Mouse (Mus musculus): ENCODE measurements around the gene Kif17. TPM values are rescaled to one million over a fixed set of nuclear protein-coding genes. Genes with fewer than 3 reads are reported as not detected.

The Kif17 gene
- polyA plus RNA-seq, 1 experiment: 224 TPM

DNA sequence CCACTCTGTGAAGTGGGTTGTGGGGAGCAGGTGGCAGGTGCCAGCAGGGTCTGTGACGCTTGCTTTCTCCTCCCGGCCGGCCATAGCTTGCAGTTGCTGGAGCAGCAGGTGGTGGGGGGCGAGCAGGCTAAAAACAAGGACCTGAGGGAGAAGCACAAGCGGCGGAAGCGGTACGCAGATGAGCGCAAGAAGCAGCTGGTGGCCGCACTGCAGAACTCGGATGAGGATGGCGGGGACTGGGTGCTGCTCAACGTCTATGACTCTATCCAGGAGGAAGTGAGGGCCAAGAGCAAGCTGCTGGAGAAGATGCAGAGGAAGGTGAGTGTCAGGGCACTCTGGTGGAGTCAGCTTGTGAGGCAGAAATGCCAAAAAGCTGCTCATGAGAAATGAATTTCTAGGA lies 41.8 kb downstream of the Kif17 start:
- Histone ChIP-seq H3K4me3 (ENCODE audit: control insufficient read depth, low read depth, low read length) (no peak overlapping the region), H3K27me3 (ENCODE audit: control insufficient read depth, insufficient read depth, low read length) (no peaks in the 10 kb centered on the region), H3K36me3 (ENCODE audit: control insufficient read depth, insufficient read depth, low read length) (no peaks in the 10 kb centered on the region), H3K27ac (ENCODE audit: control insufficient read depth, insufficient read depth, low read depth, low read length) (no peak overlapping the region), H3K4me1 (ENCODE audit: control insufficient read depth, insufficient read depth, low read length) (no peaks in the 10 kb centered on the region; the same call in 1 of the 2 replicates)
- TF ChIP-seq POLR2A (IDR thresholded peaks at IDR 0.05; ENCODE audit: control insufficient read depth, low read depth, low read length) (no peak), CTCF (IDR thresholded peaks at IDR 0.05; ENCODE audit: control insufficient read depth, insufficient read depth, insufficient replicate concordance, low read depth, low read length) (no peak)

DNA sequence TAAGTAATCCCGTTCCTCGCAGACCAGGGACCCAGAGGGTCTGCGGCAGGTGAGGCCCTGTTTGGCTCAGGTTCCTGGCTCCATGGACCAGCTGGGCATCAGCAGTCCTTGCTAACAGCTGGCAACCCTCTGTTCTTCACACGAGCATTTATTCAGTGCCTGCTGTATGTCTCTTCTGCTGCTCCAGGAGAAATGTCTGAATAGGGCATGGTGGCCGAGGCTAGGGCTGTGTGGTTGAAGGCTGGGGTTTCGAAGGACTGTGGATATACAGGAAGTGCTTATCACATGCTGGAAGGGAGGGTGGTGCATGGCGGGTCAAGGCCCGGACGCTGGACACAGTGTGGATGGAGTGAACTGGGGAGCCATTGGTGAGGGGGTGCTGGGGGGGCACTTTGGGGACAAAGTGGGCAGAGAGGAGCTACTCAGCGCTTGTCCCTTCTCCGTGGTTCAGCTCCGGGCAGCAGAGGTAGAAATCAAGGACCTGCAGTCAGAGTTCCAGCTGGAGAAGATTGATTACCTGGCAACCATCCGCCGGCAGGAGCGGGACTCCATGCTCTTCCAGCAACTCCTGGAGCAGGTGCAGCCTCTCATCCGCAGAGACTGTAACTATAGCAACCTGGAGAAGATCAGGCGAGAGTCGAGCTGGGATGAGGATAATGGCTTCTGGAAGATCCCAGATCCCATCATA lies 43.2 kb downstream of the Kif17 start:
- no peaks in the 10 kb centered on the region for H3K36me3 ChIP-seq (ENCODE audit: control insufficient read depth, insufficient read depth, low read length)
- no peaks in the 10 kb centered on the region for H3K4me1 ChIP-seq (ENCODE audit: control insufficient read depth, insufficient read depth, low read length)
- TF ChIP-seq POLR2A (IDR thresholded peaks at IDR 0.05; ENCODE audit: control insufficient read depth, low read depth, low read length) (no peak), CTCF (IDR thresholded peaks at IDR 0.05; ENCODE audit: control insufficient read depth, insufficient read depth, insufficient replicate concordance, low read depth, low read length) (no peak)
- H3K27ac ChIP-seq (ENCODE audit: control insufficient read depth, insufficient read depth, low read depth, low read length): no peak overlapping the region
- no peaks in the 10 kb centered on the region for H3K27me3 ChIP-seq (ENCODE audit: control insufficient read depth, insufficient read depth, low read length)
- no peak overlapping the region for H3K4me3 ChIP-seq (ENCODE audit: control insufficient read depth, low read depth, low read length)

DNA sequence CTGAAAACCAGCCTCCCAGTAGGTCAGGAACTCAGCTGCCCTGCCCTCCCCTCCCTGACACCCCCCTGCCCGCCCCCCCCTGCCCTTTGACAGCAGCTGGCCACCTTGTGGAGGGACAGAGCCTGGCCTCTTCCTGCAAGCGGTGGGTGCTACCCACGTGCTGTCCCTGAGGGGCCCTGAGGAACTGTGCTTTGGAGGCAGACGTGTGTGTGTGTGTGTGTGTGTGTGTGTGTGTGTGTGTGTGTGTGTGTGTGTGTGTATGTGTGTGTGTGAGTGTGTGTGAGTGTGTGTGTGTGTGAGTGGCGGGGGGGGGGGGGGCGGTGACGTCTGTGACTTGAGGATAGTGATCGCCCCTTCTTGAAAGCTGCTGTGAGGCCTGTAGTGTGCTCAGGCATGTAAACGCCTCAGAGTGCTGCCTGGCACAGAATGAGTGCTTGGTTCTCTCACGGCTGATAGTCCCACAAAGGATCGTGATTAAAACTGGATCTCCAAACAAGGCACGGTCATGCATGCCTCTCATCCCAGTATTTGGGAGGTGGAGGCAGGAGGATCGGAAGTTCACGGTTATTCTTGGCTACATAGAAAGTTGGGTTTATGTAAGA lies 43.8 kb downstream of the Kif17 start:
- no peaks in the 10 kb centered on the region for H3K36me3 ChIP-seq (ENCODE audit: control insufficient read depth, insufficient read depth, low read length)

DNA sequence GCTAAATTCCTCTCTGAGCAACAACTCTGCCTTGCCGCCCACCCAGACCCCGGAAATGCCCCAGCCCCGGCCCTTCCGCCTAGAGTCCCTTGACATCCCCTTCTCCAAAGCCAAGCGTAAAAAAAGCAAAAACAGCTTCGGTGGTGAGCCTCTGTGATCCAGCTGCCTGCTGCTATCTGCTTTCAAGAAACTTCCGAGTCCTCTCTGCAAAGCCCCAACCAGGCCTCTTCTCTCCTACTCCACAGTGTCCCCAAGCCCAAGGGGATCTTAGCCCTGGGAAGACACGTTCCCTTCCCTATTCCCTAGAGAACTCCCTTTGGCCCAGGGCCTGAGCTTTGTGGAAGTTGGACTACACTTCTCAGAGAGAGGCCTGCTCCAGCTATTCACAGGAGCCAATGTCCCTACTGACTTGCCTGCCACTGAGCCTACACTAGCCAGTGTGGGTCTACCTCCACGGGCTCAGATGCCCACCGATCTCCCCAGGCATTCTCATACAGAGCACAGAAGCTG lies 51.1 kb downstream of the Kif17 start:
- Histone ChIP-seq H3K4me3 (ENCODE audit: control insufficient read depth, low read depth, low read length) (no peak overlapping the region), H3K27ac (ENCODE audit: control insufficient read depth, insufficient read depth, low read depth, low read length) (no peak overlapping the region), H3K4me1 (ENCODE audit: control insufficient read depth, insufficient read depth, low read length) (peaks cover 5% of the 10 kb centered on the region), H3K27me3 (ENCODE audit: control insufficient read depth, insufficient read depth, low read length) (no peaks in the 10 kb centered on the region), H3K36me3 (ENCODE audit: control insufficient read depth, insufficient read depth, low read length) (no peaks in the 10 kb centered on the region)
- TF ChIP-seq CTCF (IDR thresholded peaks at IDR 0.05; ENCODE audit: control insufficient read depth, insufficient read depth, insufficient replicate concordance, low read depth, low read length): no peak
- no peak for TF ChIP-seq POLR2A (IDR thresholded peaks at IDR 0.05; ENCODE audit: control insufficient read depth, low read depth, low read length)

More for the DNA sequence above, 43.8 kb downstream of the Kif17 start:
- H3K27me3 ChIP-seq (ENCODE audit: control insufficient read depth, insufficient read depth, low read length): no peaks in the 10 kb centered on the region
- H3K27ac ChIP-seq (ENCODE audit: control insufficient read depth, insufficient read depth, low read depth, low read length): no peak overlapping the region
- H3K4me3 ChIP-seq (ENCODE audit: control insufficient read depth, low read depth, low read length): no peak overlapping the region
- TF ChIP-seq CTCF (IDR thresholded peaks at IDR 0.05; ENCODE audit: control insufficient read depth, insufficient read depth, insufficient replicate concordance, low read depth, low read length): no peak
- no peak for TF ChIP-seq POLR2A (IDR thresholded peaks at IDR 0.05; ENCODE audit: control insufficient read depth, low read depth, low read length)
- H3K4me1 ChIP-seq (ENCODE audit: control insufficient read depth, insufficient read depth, low read length): no peaks in the 10 kb centered on the region

DNA sequence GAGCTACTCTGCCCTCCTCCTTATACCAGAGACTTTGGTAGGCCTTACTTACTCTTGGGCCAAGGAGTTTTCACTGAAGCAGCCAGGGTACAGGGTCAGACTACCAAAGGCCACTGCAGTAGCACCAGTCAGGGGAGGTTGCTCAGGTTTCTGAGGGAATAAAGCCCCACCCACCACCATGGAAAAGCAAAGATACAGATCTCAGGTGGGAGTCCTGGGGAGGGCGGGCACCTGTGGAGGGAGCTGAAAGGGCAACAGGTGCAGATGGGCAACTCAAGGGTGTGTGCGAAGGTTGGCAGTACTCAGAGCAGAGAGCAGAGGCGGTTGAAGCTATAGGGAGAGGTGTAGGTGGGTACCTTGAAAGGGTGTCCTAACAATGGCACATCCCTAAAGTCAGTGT lies 52.8 kb downstream of the Kif17 start:
- H3K27me3 ChIP-seq (ENCODE audit: control insufficient read depth, insufficient read depth, low read length): no peaks in the 10 kb centered on the region
- TF ChIP-seq POLR2A (IDR thresholded peaks at IDR 0.05; ENCODE audit: control insufficient read depth, low read depth, low read length): no peak
- no peak for TF ChIP-seq CTCF (IDR thresholded peaks at IDR 0.05; ENCODE audit: control insufficient read depth, insufficient read depth, insufficient replicate concordance, low read depth, low read length)
- no peak overlapping the region for H3K27ac ChIP-seq (ENCODE audit: control insufficient read depth, insufficient read depth, low read depth, low read length)
- H3K36me3 ChIP-seq (ENCODE audit: control insufficient read depth, insufficient read depth, low read length): no peaks in the 10 kb centered on the region
- no peak overlapping the region for H3K4me3 ChIP-seq (ENCODE audit: control insufficient read depth, low read depth, low read length)
- peaks cover 5% of the 10 kb centered on the region for H3K4me1 ChIP-seq (ENCODE audit: control insufficient read depth, insufficient read depth, low read length)

DNA sequence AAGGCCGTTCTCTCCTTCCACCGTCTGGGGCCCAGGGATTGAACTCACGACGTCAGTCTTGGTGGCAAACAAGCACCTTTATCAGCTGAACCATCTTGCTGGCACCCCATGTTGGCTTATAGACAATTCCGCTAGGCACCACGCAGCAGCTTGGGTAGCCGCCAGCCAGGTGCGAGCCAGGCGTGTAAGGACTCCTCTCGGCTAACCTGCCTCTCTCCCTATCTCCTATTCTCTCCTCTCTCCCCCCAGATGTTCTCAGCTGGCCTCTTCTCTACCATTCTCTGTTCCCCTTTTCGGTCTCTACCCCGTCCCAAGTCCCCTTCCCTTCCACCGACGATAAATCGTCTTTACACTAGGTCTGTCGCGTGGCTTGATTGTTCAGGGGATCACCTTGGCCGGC lies 53.5 kb downstream of the Kif17 start:
- peak overlapping the region; percentile 74; the same call in 1 of the 2 replicates for H3K27ac ChIP-seq (ENCODE audit: control insufficient read depth, insufficient read depth, low read depth, low read length)
- H3K36me3 ChIP-seq (ENCODE audit: control insufficient read depth, insufficient read depth, low read length): no peaks in the 10 kb centered on the region
- peak overlapping the region; percentile 78 for H3K4me3 ChIP-seq (ENCODE audit: control insufficient read depth, low read depth, low read length)
- no peaks in the 10 kb centered on the region for H3K27me3 ChIP-seq (ENCODE audit: control insufficient read depth, insufficient read depth, low read length)
- H3K4me1 ChIP-seq (ENCODE audit: control insufficient read depth, insufficient read depth, low read length): peaks cover 5% of the 10 kb centered on the region
- TF ChIP-seq POLR2A (IDR thresholded peaks at IDR 0.05; ENCODE audit: control insufficient read depth, low read depth, low read length) (no peak), CTCF (IDR thresholded peaks at IDR 0.05; ENCODE audit: control insufficient read depth, insufficient read depth, insufficient replicate concordance, low read depth, low read length) (no peak)

DNA sequence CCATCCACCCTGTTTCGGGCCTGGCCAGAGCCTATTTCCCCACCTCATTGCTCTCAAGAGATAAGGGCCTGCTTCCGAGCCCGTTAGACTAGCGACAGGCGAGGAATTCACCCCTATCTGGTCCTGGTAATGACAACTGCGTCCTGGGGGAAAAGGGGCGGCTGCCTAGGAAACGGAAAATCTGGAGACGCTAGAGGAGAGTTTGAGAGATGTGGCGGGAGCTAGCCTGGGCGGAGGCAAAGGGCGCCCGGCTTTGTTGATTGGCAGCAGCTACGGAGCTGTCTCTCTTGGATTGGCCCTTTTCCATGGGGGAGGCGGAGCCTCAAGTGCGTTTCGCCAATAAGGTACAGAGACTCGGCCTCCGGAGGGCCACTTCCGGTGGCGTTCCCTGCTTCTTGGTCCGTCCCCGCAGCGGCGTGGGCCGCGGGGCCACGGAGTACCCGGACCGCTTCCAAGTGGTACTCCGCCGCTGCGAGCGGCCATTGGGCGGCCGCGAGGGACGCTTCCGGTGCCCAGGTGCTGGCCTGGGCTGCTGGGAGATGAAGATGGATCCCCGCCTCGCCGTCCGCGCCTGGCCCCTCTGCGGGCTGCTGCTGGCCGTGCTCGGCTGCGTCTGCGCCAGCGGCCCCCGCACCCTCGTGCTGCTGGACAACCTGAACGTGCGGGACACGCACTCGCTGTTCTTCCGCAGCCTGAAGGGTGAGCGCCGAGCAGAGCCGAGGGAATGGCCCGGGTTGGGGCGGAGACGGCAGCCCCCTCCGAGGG lies 54.3 kb downstream of the Kif17 start, which contains the start of gene Ddost:
Gene Ddost (plus strand): TSS at position 391 of the 765 bp plus-strand sequence.
- Histone ChIP-seq H3K4me1 (ENCODE audit: control insufficient read depth, insufficient read depth, low read length) (peaks cover 5% of the 10 kb centered on the region), H3K36me3 (ENCODE audit: control insufficient read depth, insufficient read depth, low read length) (no peaks in the 10 kb centered on the region), H3K27me3 (ENCODE audit: control insufficient read depth, insufficient read depth, low read length) (no peaks in the 10 kb centered on the region), H3K4me3 (ENCODE audit: control insufficient read depth, low read depth, low read length) (peak within 1 kb of the TSS; percentile 78), H3K27ac (ENCODE audit: control insufficient read depth, insufficient read depth, low read depth, low read length) (peak within 1 kb of the TSS; percentile 74)
- TF ChIP-seq POLR2A (IDR thresholded peaks at IDR 0.05; ENCODE audit: control insufficient read depth, low read depth, low read length) (peak; percentile 76), CTCF (IDR thresholded peaks at IDR 0.05; ENCODE audit: control insufficient read depth, insufficient read depth, insufficient replicate concordance, low read depth, low read length) (no peak)
